Mouse (Mus musculus): ENCODE data around the gene Nos3.
"Not testable (repeated sequence)": the region's sequence is repeated elsewhere in the genome, so short reads cannot be mapped to it uniquely, and the experiment has no call there.

The Nos3 gene

DNA sequence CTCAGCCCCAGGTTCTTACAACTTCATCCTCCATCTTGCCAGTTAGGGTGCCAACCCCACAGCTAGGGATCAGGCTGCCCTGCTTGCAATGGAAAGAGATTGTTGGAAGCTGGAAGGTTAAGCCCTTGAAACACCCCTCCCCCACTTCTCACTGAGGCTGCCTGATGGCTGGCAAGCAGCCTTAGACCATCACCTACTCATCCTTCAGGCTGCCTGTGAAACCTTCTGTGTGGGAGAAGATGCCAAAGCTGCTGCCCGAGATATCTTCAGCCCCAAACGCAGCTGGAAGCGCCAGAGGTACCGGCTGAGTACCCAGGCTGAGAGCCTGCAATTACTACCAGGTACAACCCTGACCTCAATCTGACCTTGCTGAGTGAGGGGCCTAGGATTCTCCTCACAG, 14.9 kb downstream of the Nos3 start:
- DNase-seq, result no peak

DNA sequence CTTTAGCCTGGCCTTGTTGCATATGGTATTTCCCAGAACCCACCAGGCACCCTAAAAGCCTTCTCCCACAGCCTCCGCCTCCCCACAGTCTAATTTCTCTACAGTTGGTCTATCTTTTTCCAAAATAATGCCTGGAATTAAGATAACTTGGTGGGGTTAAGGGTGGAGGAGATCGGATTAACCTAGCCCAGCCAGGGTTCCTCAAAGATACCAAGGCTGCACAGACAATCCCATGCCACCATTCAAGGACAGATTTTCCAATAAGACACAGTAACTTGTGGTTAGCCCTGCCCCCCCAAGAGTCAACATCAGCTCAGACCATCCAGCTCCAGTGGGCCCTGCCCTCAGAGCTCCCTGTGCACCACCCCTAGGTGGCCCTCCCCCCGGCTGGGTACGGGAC, 15.9 kb downstream of the Nos3 start:
- no peak for DNase-seq

DNA sequence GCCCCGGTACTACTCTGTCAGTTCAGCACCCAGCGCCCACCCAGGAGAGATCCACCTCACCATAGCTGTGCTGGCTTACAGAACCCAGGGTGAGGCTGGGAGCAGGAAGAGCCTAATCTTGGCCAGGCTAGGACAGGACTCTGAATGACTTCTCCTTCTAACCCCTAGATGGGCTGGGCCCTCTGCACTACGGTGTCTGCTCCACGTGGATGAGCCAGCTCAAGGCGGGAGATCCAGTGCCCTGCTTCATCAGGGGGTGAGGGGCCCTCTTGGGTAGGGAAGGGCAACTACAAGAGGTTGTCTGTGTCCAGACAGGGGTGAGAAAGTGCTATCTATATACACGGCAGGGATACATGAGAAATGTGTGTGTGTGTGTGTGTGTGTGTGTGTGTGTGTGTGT, 16.9 kb downstream of the Nos3 start:
- no peak for DNase-seq

DNA sequence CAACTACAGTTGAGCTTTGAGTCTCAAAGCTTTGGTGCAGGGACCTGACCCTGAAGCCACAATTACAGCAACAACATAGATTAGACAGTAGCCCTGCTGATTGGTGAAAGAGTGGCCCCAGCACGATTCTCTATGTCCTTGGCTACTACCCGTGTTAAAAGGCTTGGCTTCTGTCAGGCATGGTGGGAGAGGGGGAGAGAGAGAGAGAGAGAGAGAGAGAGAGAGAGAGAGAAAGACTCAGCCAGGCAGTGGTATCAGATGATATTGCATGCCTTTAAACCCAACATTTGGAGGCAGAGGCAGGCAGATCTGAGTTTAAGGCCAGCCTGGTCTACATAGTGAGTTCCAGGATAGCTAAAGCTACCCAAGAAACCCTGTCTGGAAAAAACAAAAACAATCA, 17.4 kb downstream of the Nos3 start:
- DNase-seq, result no peak

DNA sequence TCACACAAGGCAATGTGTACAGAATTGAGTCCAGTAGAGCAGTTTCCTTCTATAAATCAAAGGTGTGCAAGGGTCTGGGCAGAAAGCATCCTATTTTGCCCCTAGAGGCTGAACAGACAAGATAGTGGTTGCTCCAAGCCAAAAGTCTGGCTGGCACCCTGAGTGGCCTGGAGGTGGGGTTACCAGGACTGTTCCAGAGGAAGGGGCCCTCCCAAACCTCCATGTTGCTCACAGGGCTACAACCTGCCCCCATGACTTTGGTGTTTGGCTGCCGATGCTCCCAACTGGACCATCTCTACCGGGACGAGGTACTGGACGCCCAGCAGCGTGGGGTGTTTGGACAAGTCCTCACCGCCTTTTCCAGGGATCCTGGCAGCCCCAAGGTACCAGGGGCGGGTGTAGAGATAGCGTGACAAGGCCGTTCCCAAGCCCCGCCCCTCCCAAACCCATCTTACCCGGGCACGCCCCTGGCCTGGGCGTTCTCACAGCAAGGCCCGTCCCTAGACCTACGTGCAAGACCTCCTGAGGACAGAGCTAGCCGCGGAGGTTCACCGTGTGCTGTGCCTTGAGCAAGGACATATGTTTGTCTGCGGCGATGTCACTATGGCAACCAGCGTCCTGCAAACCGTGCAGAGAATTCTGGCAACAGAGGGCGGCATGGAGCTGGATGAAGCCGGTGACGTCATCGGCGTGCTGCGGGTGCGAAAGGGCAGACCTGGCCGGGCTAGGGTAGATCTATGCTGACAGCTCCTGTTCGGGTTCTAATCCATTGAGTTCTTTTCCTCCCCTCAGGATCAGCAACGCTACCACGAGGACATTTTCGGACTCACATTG, 18.6 kb downstream of the Nos3 start:
- peak; percentile 90 for DNase-seq

DNA sequence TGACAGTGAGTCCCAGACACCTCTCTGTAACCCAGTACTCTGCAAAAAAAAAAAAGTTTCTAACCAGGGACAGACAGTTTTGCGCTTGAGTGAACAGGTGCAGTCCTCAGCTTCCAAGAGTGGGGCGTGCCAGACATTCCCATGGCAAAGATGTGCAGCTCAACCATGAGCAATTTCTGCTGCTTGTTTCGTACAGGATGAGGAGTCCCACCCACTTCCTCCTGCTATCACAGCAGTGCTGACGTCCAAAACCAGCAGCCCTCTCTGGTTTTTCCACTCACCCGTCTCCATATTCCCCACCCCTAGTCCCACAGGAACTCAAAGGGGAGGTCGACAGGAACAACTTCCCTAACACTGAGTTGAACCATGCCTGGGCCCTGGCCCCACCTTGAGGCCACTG, 19.8 kb downstream of the Nos3 start:
- DNase-seq, result peak; percentile 70

DNA sequence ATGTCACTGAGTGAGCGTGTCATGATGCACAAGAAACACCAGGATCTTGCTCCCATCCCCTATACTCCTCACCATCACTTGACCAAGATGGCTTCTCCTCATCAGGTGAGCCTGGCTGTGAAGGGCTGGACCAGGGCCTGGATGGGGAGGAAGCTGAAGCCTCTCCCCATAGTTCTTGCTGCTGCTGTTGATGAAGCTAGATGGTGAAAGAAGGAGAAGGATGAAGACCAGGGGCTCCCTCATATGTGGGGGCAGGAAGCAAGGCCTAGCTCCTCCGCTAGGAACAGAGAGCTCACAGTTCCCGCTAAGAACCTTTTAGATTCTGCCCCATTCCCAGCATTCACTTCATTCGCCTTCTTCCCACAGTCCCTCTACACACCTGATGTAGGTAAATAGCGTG, 20.8 kb downstream of the Nos3 start:
- no peak for DNase-seq

DNA sequence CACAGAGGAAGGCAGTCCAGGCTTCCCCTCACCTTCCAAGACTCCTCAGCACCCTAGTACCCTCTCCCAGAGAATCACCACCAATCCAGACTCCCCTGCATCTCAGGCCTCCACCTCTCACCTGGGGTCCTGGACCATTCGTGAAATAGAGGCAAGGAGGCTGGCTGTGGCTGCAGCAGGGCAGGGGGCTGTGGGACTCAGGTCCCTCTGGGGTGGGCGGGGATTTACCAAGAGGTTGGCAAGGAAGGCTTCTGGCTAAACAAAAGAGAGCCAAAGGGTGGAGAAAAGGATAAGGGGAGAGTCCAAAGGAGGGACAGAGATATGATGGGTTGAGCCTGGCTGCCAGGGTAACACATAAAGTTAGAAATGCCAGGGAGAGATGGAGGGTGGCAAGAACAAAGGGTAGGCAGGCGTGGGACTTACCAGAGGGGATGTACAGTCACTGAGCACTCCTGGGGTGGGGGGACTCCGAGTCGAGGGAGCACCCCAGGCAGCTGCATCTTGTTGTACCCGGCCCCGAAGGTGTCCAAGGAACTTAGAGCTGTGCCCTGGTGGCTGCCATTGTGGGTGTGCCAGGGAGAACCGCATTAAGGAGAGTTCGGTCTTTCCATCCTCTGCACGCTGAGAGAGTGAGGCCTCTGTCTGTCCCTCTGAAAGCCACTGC, 21.4 kb downstream of the Nos3 start:
- DNase-seq, result no peak

DNA sequence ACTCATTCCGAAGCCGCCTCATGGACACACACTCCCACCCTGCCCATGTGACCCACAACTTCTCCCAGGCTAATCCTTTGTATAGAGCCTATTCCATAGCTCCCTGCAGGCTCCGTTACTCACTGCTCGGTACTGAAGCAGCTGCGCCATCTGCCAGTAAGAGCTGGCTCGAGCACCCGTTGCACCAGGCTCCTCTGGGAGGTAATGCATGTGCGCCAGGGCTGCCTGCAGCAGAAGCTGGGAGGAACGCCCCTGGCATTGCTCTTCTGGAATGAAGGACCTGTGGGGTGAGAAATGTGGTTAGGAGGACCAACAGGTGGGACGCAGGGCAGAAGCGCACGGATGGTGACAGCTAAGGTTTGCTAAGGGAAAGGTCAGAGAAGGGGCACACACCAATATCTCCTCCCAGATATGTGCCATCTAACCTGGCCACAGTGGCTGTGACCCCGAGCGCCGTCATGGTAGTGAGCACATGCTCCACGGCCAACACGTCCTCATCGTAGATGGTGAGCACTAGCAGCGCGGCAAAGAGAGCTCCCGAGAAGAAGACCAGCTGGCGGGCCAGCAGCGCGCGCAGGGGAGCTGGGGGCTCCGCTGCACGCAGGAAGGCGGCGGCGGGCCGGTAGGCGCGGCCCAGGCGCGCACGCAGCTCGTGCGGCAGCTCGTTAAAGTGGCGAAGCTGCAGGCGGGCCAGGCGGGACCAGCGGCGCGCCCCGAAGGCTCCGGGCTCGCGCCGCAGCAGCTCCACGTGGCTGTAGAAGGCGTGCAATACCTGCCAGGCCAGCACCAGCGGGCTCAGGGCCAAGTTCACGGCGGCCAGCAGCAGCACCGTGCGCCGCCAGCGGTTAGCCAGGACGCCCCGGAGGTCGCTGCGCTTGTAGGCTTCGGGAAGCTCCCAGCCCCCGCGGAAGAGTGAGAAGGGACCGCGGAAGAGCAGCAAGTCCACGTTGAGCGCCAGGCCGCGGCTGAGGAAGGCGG, 22.9 kb downstream of the Nos3 start:
- peak; percentile 84 for DNase-seq

DNA sequence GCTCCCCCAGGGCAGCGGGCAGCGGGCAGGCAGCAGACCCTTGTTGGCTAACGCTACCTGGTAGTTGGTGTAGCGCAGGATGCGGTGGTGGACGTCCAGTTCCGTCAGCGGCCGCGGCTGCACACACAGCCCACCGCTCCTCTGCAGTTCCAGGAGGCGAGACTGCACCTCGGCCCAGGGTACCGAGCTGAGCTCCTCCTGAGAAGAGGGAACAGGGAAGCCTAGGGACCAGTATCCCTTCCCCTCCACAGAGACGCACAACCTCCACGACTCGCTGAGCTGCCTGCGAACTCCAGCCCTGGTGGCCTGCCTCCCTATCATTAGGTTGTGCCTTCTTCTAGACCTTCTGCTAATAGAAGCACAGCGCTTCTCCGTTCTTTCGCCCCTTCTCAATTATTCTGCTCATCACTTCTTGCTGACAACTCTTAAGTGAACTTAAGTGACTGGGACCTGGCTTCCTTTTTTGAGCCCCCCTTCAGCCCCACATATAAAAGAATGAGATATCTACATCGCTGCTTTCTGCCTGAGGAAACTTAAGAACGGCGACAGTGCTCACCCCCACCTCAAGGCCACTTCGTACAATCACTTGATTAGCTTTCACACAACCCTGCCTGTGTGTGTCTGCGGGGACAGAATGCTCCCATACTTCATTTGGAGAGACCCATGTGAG, 23.8 kb downstream of the Nos3 start:
- no peak for DNase-seq

DNA sequence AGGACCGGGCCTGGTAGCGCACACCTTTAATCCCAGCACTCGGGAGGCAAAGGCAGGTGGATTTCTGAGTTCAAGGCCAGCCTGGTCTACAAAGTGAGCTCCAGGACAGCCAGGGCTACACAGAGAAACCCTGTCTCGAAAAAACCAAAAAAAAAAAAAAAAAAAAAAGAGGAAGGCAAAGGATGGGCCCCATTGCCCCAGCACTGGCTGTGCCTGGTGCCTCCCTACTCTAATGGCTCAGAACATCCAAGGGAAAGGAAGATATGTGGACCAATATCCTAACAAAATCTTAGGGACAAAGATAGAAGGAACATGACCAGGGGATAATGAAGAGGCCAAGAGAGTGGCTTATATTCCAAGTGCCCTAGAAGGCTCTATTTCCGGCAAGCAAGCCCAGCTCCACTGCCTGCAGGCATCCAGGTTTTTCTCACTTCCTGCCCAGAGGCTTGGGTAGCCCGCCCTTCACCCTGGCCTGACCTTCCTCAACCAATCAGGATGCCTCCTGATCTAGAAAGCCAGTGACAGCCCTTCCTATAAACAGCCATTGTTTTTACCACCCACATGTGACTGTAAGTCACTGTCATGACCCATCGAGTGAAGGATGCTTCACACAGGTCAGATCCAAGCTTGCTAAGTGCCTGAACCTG, 24.5 kb downstream of the Nos3 start:
- peak; percentile 44 for DNase-seq

DNA sequence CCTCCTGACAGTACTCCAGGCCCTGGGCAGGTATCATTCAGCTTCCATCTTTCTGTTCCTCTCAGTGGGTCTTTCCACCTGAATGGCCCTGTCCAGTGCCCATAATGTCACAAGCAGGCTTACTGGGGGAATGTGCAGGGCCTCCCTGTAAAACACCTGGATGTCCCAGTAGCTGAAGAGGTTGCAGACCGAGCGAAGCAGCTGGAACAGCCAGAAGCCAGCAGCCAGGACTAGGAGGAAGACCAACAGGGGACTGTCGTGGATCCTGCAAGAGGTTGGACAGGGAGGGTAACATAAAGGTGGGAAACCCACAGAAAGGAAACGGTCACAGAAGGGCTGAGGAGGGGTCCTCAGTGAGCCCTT, 25.0 kb downstream of the Nos3 start:
- no peak for DNase-seq

DNA sequence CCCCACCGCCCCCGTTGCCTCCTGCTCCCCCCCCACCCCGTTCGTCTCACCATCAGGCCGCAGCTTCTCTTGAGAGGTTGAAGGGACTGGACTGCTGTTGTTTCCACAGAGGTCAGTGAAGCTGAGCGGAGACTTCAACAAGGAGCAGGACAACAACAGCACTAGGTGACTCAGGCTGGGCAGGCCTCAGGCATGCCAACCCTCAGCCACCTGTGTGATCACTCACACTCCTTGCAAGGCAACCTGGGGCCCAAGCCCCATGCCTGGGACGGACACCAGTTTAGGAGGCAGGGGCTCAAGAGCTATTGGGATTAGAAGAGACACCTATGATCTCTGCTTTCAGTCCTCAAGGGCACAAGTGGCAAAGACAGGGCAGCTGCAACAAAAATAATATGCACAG, 27.3 kb downstream of the Nos3 start, which contains the start of gene Atg9b:
Gene Atg9b (minus strand): TSS at position 280 of the 400 bp plus-strand sequence.
- DNase-seq, result no peak

DNA sequence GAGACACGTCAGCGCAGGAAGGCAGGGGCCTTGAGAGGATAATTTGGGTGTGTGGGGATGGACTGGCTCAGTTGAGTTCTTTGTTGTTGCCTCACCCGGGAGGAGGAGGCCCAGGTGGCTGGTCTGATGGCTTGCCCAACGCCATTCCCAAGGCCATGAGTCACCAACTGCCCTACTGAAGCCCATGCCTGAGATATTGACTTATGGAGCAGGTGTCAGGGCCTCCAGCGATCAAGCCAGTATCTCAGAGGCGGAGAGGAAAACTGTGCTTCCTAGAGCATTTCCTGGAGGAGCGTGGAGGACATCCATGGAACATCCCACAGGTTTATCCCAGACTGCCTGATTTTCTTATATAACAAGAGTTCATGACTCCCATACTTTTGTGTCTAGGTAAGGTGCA, 28.1 kb downstream of the Nos3 start:
- no peak for DNase-seq

DNA sequence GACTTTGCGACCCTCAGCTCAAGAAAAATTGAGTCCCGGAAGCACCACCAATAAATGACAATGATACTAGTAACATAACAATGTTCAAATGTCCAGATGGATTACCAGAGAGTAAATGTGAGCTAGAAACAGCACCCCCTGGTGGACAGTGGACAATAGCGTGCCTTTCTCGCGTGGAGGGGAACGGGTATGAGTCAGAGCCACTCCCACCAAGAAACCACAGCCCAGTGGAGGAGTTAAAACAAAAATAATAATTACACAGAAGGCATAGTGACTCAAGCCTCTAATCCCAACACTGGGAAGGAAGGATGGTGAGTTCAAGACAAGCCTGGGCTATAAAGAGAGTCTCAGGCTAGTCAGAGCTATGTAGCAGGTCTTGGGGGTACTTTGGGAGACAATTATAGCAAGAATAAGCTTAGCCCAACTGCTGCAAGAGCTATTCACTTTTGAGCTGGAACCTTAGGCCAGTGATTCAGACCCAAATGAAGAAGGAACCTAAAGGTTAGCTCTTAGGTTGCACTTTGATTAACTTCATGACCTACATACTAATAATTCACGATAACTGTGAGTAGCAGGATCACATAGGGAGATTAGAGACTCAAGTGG, 28.9 kb downstream of the Nos3 start, which contains the start of gene Abcb8:
Gene Abcb8 (plus strand): TSS at position 272 of the 606 bp plus-strand sequence.
- peak; percentile 84 for DNase-seq

DNA sequence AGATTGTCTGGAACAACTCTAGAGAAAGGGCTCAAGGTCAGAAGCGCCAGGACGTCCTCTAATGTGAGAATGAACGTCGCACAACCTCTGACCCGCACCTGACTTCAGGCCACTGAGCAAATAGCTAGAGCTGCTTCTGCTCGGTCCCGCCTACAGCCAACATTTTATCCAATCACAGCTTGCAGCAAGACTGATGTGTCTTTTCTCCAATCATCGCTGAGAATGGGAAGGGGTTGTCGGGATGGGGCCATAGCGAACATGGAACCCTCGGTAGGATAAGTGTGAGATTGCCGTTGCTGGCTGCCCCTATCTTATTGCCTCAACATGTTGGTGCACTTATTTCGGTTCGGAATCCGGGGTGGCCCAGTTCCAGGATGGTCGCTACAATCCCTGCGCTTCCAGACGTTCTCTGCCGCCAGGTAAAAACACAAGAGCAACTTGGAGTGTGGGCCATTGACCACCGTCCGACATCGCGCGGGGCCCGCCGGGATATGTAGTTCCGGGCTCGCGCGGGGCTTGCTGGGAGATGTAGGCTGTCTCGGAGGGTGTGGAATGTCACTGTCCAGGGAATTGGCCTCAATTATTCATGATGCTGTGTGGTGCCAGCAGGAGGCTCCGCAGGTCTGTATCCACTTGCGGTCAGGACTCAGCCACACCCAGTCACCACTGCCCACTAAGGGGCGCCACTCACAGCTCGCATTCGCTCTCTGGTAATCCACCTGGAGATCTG, 29.7 kb downstream of the Nos3 start:
- DNase-seq, result peak; percentile 96

DNA sequence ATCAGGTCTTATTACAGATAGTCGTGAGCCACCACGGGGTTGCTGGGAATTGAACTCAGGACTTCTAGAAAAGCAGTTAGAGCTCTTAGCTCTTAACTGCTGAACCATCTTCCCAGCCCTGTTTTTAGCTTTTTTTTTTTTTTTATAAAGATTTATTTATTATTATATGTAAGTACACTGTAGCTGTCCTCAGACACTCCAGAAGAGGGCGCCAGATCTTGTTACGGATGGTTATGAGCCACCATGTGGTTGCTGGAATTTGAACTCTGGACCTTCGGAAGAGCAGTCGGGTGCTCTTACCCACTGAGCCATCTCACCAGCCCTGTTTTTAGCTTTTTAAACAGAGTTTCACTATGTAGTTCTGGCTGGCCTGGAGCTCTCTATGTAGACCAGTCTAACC, 31.6 kb downstream of the Nos3 start:
- DNase-seq, result not testable (repeated sequence)

DNA sequence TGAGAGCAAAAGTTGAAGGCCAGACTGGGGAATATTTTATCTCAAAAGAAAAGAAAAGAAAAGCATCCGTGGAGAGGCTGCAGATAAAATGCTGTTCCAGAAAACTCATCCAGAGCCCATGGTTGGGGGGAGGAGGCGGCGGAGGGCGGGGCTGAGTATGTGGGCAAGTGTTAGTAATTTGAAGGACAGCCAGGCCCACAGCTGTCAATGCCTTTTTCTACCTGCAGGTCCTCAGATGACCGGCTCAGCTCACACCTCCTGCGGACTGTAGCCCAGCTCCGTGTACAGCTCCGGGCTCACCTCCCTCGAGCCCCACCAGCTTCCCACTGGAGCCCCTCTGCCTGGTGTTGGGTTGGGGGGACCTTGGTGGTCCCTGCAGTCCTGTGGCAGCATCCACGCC, 35.1 kb downstream of the Nos3 start:
- no peak for DNase-seq

DNA sequence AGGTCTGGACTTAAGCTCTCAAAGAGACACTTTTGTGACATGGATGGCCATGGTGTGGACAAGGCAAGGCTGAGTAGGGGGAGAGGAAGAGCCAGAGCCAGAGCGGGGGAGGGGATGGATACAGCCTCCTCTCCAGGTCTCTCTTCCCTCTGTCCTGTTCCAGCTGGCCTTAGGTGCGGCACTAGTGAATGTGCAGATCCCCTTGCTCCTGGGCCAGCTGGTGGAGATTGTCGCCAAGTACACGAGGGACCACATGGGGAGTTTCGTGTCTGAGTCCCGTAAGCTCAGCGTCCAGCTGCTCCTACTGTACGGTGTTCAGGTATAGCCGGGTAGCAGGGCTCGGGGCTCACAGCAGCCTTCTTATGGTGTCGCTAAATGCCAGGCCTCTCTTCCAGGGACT, 35.8 kb downstream of the Nos3 start:
- no peak for DNase-seq

DNA sequence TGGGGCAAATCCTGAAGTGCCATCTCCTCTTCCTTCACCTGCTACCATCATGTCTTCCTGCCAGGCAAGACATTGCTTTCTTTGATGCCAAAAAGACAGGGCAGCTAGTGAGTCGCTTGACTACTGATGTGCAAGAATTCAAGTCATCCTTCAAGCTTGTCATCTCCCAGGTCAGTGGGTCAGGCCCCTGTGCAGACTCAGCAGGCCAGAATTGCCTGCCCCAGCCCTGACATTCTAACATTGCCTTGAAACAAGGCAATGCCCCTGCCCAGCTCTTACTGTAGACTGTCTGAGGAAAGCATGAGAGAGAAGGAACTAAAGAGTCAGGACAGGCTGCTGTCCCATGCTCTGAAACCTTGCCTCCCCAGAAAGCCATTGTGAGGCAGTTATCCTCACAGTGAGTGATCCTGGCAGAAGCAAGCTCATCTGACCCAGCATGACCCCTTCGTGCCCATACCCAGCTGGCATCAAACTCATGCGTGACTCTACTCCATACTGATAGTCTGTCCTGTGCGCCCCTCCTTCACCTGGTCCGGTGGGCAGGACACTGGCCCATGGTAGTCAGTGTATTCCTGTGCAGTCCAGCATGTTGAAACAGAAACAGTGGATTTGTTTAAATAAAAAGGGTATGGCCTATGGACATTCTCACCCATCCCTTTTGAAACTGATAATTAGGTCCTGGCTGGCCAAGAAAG, 36.4 kb downstream of the Nos3 start:
- no peak for DNase-seq
